ENCODE assay signal across 8 mouse cellular contexts in the genomic region with DNA sequence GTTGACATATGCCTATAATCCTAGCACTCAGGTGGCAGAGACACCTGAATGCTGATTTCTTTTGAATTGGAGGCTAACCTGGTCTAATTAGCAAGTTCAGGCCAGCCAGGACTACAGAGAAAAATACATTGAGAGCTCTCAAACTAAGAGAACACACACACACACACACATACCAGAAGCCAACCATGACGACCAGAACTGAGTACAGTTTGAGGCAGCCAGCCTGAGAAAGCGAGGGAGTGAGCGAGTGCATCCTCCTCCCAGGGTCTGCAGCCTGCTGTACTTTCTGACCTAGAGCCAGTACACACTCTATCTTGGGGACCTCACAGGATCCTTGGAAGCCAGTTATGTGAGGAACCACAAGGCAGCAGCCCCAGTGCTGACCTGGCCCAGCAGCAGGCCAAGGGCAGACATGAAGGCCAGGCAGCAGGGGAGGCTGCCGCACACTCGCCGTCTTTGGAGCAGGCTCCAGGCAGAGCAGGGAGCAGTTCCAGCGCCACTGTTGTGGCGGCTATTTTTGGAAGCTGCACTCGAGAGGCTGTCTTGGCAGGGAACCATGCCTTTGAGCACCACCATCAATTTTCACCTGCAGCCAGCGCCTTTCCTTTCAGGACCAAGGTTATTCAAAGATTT.
DNase-seq lines count a peak whose midpoint lies in the region; ATAC-seq and TF ChIP-seq lines count a peak whose summit lies in the region.

No protein-coding gene starts in this region.

- WGBS in forebrain, postnatal 0 days: 39% methylated on average over 10 of the region's 10 CpGs
- WGBS in forebrain, embryonic 10.5 days: 73% methylated on average over 10 of the region's 10 CpGs
- 31% methylated on average over 10 of the region's 10 CpGs for WGBS in heart, embryonic 13.5 days

- TF ChIP-seq CTCF in forebrain, postnatal 0 days (IDR thresholded peaks at IDR 0.05; ENCODE audit: low read depth): no peak

- no peak for ATAC-seq in forebrain, postnatal 0 days
- no peak for ATAC-seq in heart, embryonic 13.5 days (ENCODE audit: extremely low read depth, insufficient number of reproducible peaks, low FRiP score, low TSS enrichment)
- ATAC-seq in megakaryocyte progenitor cell, adult 5-6 weeks (replicated peaks; ENCODE audit: poor library complexity): no peak

- peak; percentile 17 for DNase-seq in forebrain, postnatal 0 days
- DNase-seq in forebrain, embryonic 10.5 days (ENCODE audit: extremely low spot score, low spot score): no peak
- DNase-seq in cerebellum, adult 18-20 months: peak; percentile 53 to 66
- DNase-seq in kidney, postnatal 36 days: peak; percentile 33 to 45
- no peak for DNase-seq in spleen, postnatal 36 days (ENCODE audit: low spot score in 2 of 2)
- no peak for DNase-seq in thymus, postnatal 4 days

- no peak overlapping the region for H3K27ac ChIP-seq in forebrain, postnatal 0 days (ENCODE audit: low read depth, low read length)
- no peak overlapping the region for H3K27ac ChIP-seq in forebrain, embryonic 10.5 days
- H3K27ac ChIP-seq in heart, embryonic 13.5 days (replicated peaks): peak overlapping the region; percentile 73

- no peak overlapping the region for H3K4me3 ChIP-seq in forebrain, postnatal 0 days (ENCODE audit: low read depth, low read length)
- H3K4me3 ChIP-seq in forebrain, embryonic 10.5 days: no peak overlapping the region
- H3K4me3 ChIP-seq in heart, embryonic 13.5 days: no peak overlapping the region

- no peaks in the 10 kb centered on the region for H3K27me3 ChIP-seq in forebrain, postnatal 0 days (ENCODE audit: insufficient read depth, low read length)
- H3K27me3 ChIP-seq in forebrain, embryonic 10.5 days (ENCODE audit: poor library complexity, severe bottlenecking): no peaks in the 10 kb centered on the region
- no peaks in the 10 kb centered on the region for H3K27me3 ChIP-seq in heart, embryonic 13.5 days (replicated peaks)

- no peaks in the 10 kb centered on the region for H3K36me3 ChIP-seq in forebrain, postnatal 0 days (ENCODE audit: insufficient read depth)
- H3K36me3 ChIP-seq in forebrain, embryonic 10.5 days (replicated peaks): peaks cover 4% of the 10 kb centered on the region; the same call in 1 of the 2 replicates
- H3K36me3 ChIP-seq in heart, embryonic 13.5 days: no peaks in the 10 kb centered on the region

- no peaks in the 10 kb centered on the region for H3K9me3 ChIP-seq in forebrain, postnatal 0 days (ENCODE audit: low read length)
- no peaks in the 10 kb centered on the region for H3K9me3 ChIP-seq in forebrain, embryonic 10.5 days
- no peaks in the 10 kb centered on the region for H3K9me3 ChIP-seq in heart, embryonic 13.5 days

- H3K4me1 ChIP-seq in forebrain, postnatal 0 days (ENCODE audit: insufficient read depth): peaks cover 6% of the 10 kb centered on the region; the same call in 1 of the 2 replicates
- peaks cover 31% of the 10 kb centered on the region for H3K4me1 ChIP-seq in forebrain, embryonic 10.5 days
- H3K4me1 ChIP-seq in heart, embryonic 13.5 days: peaks cover 21% of the 10 kb centered on the region

- no peak overlapping the region for H3K4me2 ChIP-seq in forebrain, postnatal 0 days (ENCODE audit: low read depth)
- no peak overlapping the region for H3K4me2 ChIP-seq in heart, embryonic 13.5 days

- H3K9ac ChIP-seq in forebrain, postnatal 0 days: no peak overlapping the region
- peak overlapping the region; percentile 45 for H3K9ac ChIP-seq in heart, embryonic 13.5 days

Comparison
In these comparisons a context has a peak if more than half of its experiments do, and no peak if none do; other contexts are left out.
1. DNase-seq: peak in forebrain, postnatal 0 days (single experiment), cerebellum, adult 18-20 months (2 of 2) and kidney, postnatal 36 days (2 of 2); none in forebrain, embryonic 10.5 days (single experiment), spleen, postnatal 36 days (0 of 2) and thymus, postnatal 4 days (single experiment).